Mouse (Mus musculus) ES-E14 (cell line): ENCODE results near the gene Zfp366.

Source experiments
- CHD2 ChIP-seq: IDR thresholded peaks from 2 replicates; pipeline ENCODE4 v1.6.1; 2014; ENCODE audit warnings: mild to moderate bottlenecking, low read depth, low read length, inconsistent platforms
- HCFC1 ChIP-seq: IDR thresholded peaks from 2 replicates; pipeline ENCODE4 v1.6.1; 2012; ENCODE audit warnings: low read length, inconsistent platforms, borderline replicate concordance; ENCODE audit not compliant: insufficient read depth
- MAFK ChIP-seq: IDR thresholded peaks from 2 replicates; pipeline ENCODE4 v1.6.1; 2014; ENCODE audit warnings: mild to moderate bottlenecking, low read depth, low read length, inconsistent platforms; ENCODE audit not compliant: insufficient read depth
- ZNF384 ChIP-seq: IDR thresholded peaks from 2 replicates; pipeline ENCODE4 v1.6.1; 2012; ENCODE audit warnings: low read depth, low read length, inconsistent platforms

GRCm38 (mm10) chr13:99244471-99244870 lies 59.8 kb downstream of the Zfp366 start:
- TF ChIP-seq ZNF384 (no peak), CHD2 (no peak), MAFK (no peak), HCFC1 (no peak)
